Mouse (Mus musculus) right cerebral cortex, adult 18-20 months (tissue): ENCODE results near the gene Trpm2.
"Not testable (repeated sequence)": the region's sequence is repeated elsewhere in the genome, so short reads cannot be mapped to it uniquely, and the experiment has no call there.

ENCODE experiments used
- DNase-seq: peaks from one replicate; pipeline ENCODE4 v3.0.0; 2022; ENCODE audit warnings: mixed read lengths

Trpm2 gene

DNA sequence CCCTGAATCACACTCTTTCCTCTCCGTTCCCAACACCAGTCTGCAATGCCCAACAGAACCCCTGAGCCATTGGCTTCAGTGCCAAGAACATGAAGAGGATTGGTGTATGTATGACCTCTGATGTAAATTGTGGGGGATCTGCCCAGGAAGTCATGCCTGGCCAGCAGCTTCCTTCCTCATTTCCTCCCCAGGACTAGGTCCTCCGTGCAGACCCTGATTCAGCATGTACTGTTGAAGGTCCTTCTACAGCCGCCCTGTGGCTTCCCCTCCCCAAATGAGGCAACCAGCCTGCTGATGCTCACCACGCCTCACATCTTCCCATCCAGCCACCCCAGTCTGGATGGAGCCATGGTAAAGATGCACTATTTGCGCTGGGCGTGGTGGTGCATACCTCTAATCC lies at the start of gene Trpm2:
TSS of gene Trpm2 (minus strand) at position 83 of the 400 bp plus-strand sequence.
- no peak for DNase-seq

DNA sequence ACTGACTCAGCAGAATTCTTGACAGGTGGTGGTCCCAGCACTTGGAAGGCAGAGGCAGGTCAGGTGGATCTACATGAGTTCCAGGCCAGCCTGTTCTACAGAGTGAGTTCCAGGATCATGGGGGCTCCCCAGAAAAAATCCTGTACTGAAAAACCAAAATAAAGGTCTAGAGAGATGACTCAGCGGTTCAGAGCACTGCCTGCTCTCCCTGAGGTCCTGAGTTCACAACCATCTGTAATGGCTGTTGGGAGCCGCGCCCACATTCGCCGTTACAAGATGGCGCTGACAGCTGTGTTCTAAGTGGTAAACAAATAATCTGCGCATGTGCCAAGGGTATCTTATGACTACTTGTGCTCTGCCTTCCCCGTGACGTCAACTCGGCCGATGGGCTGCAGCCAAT lies 49.6 kb upstream of the Trpm2 start:
- not testable (repeated sequence) for DNase-seq

DNA sequence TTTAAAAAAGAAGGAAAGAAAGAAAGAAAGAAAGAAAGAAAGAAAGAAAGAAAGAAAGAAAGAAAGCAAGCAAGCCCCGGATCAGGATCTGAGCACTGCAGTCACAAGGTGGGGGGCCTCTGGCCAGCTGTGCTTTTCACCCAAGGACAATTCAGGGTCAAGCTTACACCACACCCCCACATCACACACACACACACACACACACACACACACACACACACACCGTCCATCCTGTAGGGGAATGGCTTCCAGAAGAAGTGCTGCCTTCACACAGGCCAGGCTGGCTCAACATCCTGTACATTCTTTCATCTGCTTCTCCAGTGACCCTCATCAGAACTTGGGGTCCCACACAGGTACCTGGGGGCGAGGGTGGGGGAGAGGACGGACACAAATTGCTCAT lies 48.9 kb upstream of the Trpm2 start:
- DNase-seq: no peak

DNA sequence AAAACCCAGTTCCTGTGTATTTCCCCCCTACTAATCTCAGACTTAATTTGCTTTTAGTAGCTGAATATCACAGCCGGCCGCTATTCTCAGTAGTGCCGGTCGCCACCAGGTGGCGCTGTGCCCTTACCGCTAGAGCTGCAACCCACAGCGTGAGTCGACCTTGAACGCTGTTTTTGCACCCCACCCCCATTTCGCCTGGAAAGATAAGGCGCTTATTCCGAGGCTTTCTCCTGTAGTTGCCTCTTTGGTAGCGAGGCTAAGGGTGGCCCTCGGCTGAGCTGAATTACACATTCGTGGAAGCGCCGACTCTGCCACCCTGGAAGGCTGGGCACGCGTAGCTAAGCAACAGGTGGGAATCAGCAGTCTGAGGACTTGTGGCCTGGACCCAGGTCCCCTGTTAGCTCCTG lies 48.4 kb upstream of the Trpm2 start:
- peak; percentile 63 for DNase-seq

DNA sequence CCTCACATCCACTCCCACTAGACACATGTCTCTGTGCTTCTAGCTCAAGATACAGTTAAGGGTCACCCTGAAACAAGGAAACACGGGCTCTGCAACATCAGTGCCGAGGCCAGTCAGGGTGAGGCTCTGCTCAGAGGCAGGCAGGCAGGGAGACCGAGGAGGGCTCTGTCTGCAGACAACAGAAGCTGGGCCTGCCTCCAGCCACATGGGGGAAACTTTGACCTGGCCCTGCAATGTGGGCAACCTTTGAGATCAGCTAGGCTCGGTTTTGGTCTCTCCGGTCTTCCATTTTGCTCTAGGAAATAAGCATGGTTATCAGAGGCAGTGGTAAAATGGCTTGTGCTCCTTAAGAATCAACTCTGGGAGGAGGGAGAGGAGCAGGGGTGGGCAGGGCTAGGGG lies 46.0 kb upstream of the Trpm2 start:
- DNase-seq: no peak

DNA sequence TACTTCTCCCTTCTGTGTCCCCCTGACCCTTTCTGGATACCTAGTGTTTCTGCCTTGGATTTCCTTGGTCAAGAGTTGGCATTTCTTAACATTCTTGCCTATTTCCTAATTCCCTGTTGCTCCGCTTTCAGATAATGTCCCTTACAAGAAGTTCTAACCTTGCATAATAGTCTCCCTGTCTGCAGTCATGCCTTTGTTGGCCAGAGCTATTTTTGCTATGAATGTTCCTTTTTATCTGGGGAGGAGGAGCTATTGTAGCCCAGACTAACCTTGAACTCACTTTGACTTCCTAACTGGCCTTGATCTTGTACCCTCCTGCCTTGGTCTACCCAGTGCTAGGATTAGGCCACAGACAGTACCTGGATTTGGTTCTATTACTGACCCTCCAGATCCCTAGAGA lies 45.1 kb upstream of the Trpm2 start:
- DNase-seq: no peak

DNA sequence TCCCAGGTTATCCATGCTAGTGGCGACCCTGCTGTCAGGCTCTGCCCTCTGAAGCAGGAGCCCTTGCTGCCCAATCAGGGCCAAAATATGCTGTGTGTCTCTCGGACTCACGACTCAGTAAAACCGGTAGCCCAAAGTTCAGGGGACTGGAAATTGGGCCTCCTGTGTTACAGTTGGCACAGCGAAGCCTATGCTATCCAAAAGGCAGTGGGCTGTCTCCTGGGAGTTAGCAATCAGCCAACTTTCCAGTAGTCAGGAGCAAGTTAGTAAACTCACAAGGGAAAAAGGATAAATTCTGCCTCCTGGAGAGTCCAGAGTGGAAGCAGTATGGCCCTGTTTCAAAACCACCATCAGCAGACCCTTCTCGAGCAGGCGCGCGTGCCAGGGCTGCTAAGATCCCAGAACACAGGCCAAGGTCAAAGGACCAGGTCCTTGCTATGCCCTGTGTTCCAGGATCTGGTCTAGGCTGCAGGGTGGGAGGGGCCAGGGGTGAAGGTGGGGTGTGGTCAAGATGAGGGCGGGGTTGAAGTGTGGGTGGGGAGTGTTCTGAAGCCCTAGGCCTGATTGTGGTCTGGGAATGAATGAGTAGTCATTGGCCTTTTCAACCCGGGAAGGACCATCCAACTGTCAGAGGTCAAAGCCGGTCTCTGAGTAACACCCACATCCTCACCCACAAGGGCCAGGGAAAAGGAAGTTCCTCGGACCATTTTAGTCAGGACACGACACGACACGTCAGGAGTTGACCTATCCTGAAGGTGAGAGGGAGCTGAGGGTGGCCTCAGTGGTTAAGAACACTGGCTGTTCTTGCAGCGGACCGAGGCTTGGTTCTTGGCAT lies 42.5 kb upstream of the Trpm2 start:
- DNase-seq: no peak

DNA sequence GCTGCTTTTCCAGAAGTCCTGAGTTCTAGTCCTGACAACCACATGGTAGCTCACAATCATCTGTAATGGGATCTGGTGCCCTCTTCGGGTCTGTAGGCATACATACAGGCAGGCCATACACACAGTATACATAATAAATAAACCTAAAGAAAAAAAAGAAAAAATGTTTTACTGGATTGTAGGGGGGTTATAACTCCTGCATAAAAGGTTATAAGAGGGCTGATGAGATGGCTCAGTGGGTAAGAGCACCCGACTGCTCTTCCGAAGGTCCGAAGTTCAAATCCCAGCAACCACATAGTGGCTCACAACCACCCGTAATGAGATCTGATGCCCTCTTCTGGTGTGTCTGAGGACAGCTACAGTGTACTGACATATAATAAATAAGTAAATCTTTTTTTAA lies 40.8 kb upstream of the Trpm2 start:
- not testable (repeated sequence) for DNase-seq

DNA sequence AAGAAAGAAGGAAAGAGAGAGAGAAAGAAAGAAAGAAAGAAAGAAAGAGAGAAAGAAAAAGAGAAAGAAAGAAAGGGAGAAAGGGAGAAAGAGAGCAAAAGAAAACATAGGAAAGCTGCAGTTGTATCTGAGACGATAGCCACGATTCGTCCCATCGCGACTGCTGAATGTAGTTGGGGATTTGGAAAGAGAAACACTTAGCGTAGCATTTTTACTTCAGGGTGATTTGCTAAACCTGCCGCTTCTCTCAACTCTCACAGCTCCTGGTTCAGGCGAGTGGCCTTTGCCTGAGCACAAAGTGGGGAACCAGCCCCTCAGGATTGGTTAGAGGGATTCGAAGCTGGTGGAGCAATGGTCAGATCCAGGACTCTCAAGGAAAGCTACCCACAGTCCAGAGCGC lies 40.0 kb upstream of the Trpm2 start:
- DNase-seq: no peak

DNA sequence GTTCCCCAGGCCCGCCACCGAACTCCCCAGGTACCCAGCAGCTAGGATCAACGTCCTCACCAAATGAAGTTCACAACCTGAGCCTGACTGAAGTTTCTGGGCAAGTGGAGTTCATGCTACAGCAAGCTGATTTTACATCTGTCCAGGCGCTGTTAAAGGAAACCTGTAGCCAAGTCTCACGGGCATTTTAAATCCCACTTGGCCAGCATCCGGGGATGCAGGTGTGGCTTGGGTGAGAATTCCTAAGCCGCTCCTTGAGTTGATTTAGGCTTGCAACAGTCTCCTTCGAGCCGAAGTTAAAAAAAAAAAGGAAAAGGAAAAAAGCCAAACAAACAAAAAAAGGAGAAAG lies 39.6 kb upstream of the Trpm2 start, which contains the start of gene Pfkl:
TSS of gene Pfkl (minus strand) at position 139 of the 349 bp plus-strand sequence.
- DNase-seq: no peak

DNA sequence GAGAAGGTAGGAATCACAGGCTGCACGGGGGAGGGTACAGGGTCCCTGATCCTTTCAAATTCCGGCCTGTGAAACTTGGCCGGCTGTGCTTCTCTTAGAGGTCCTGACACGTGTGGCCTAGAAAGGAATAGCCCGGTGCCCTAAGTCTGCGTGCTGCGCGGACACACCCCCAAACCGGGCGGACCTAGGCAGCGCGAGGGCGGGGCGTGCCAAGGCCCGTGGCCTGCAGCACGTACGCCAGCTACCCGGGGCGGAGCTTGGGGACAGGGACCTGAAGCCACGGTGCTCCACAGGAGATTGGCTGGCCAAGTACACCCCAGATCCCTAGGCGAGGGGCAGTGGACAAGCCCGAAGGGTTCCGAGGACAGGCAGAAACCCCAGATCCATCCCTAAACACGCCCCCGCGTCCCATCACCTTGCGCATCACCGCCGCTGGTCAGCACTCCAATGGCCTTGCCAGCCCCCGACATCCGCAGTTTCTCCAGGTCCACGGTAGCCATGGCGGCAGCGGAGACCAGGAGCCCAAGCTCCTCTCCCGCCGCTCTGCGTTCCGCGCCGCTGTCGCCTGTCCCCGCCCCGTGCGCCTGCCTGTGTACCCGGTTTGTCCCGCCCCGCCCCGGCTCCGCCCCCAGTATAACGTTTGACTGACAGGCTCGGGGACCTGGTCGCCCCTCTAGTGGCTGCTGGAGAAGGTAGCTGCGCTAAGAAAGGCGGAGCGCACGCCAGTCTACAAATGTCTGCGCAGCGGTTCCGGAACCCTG lies 39.0 kb upstream of the Trpm2 start:
- peak; percentile 95 for DNase-seq

DNA sequence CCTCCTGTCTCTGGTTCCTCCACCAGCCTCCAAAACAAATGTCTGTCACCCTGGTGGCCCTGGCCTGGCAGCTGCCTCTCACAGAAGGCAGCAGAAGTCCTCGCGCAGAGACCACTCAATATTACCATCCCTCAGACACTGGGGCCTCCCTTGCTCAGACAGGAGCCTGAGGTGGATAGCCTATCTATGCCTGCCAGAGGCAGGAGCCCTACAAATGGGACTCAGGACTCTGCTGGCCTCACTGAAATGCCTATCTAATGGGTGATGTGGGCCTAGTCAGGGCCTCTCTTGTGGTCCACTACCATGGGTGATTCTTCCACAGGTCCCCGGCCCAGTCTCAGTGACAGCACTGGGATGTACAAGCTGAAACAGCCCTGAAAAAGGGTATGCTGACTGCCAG lies 37.8 kb upstream of the Trpm2 start:
- no peak for DNase-seq

DNA sequence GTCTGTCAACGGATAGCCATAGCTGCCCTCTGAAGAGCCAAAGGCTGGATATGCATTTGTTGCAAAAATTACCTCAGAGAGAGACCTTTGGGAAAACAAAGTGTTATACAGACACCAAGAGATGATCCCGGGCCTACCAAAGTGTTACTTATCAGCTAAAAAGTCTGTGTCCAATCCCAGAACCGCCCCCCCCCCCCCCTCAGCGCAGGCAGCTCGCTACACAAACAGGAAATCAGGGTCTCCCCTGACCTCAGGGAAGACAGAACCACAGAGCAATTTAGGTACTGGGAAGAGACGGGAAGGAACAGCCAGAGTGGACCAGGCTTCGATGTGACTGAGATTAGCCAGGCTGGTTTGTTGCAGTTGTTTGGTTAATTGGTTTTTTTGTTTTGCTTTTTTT lies 36.8 kb upstream of the Trpm2 start:
- no peak for DNase-seq

DNA sequence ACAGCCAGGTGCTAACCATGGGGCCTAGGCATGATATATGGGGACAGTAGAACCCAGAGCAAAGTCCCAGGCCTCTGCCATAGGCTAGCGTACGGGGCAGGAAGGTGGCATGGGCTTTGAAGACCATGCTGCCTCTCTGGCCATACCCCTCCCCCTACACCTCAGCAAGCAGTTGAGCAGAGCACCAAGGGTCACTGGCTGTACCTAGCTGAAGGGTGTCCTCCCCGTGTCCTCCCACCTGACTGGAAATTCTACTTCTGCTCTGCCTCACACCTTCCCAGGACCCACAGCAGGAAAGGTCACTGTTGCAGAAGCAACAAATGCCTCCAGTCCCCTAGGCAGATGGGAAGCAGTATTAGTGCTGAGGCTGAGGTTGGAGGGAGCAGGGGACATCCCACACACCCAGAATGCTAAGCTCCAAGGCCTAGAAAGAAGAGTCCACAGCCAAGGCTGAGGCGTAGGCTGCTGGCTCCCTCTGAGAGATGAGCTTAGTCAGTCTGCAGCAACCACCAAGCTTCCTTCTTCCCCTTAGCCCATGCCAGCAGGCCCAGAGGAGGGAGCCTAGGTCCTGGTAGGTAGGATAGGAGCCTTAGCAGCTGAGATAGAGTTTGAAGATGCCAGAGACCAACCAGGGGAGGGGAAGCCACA lies 35.6 kb upstream of the Trpm2 start:
- DNase-seq: peak; percentile 54

DNA sequence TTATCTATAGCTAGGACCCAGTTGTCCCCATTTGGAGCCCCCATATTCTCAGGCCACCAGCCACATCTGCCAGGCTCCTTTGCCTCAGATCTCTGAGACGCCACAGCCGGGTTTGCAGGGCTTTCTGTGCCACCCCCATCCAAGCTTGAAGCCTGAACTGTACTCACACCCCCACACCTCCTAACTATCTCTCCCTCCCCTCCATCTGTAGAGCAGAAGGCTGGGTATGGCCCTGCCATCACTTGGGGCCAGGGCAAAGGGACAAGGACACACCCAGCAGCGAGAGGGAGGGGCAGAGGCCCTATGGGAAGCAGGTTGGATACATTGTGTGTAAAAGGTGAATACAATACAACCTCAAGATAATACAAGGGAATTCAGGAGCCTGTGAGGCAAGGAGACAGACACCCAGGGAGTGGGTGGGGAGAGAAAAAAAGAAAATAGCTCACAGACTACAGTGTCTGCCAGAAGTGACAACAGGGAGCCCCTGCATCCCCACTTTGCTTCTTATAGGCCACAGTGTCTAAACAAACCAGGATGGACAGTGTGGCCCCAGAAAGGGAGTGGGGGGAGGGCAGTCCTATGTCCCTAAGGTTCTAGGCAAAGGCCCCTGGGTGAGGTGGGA lies 34.2 kb upstream of the Trpm2 start:
- DNase-seq: peak; percentile 78

DNA sequence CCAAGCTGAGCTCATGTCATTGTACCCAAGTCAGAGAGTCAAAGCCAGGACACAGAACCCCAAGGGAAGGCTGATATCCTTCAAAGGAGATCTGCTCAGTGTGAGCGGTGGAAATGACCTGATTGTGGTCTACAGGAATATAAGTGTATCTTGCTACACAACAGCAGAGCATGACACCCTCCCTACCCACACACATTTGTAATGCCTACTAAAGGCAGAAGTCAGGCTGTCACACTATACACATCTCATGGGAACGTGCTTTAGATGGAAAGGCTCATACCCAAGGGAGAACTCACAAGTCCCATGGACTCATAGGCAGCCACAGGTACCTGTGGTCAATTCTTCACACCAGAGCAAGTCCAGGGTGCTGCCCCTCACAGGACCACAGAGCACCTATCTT lies 32.0 kb upstream of the Trpm2 start:
- no peak for DNase-seq

DNA sequence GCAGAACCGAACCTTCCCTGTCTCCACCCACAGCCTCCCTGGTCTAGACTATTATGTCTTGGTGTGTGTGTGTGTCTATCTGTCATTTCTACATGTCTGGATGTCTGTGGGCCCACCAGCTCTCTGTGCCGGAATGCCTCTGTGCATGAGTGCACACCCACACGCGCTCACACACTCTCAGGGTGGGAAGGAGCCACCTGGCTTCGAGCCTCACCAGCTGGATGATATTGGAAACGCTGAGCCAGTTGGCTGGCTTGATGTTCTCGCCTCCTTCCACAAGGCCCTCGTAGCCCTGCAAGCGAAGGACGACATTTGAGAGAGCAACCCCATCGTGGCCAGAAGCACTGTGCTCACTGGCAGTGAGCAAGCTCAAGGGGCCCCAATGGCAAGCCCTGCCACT lies 31.4 kb upstream of the Trpm2 start:
- DNase-seq: peak; percentile 94

DNA sequence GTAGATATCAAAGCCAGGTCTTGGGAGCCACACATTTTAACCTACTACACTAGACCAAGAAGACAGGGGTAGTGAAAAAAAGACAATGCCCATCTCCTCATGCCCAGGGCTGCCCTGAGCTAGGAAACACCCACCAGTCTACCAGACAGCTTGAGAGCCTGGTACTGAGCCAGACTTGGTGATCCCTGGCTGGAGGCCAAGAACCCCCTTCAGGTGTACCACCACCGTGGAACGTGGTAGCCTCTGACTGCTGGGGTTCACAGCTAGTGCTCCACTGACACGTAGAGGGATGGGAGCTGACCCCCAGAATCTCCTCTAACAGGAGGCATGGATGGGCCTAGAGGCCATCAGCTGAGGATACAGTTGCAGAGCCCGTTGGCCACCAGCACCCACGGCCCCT lies 29.8 kb upstream of the Trpm2 start:
- DNase-seq: no peak

DNA sequence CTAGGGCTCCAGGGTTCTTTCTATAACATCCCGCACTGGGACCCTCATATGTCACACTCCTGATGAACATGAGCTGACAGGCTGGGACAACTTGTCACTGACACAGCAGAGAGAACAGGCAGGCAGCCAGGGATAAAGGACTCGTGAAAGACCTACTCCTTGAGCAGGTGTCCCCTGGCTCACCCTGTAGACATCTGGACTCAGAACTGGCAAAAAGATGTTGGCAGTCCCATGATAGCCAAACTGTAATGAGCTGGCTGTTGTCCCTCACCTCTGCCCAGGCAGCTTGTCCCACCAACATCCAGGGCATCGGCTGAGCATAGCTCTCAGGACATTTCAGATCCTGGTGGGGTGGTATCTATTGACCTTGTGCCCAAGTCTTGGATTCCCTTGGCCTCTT lies 25.3 kb upstream of the Trpm2 start:
- DNase-seq: no peak

DNA sequence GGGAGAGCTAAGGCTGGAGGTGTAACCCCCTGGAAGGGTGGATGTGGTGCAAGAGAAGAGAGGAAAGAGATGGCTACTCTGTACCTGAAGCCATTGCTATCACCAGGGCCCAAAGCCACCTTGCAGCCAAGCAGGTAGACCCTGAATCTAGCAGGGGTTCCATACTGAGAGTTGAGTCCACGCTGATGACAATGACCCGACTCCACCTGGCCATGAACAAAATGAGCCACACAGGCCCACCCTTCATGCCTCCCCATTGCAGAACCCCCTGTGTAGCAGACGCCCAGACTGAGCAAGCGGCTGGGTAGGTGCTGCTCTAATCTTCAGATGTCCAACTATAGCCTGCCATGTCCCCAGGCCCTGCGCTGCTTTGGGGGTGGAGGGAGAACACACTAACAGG lies 15.4 kb upstream of the Trpm2 start:
- no peak for DNase-seq

DNA sequence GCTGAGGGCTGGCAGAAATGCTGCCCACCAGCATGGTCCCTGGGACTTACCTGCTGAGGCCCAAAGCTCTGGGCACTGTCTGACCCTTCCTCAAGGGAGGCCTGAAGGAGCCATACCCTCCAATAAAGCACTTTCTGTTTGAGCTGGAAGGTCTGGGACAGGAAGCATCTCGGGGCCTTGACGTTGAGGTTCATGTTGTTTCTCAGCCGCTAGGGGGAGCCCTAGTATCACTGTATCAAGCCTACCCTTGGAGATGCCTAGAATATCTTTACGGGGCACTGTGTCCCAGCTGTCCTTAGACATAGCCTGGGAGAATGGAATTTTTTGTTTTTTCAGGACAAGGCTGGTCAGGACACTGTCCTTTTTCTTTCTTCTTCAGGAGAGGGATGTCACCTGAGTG lies 14.3 kb upstream of the Trpm2 start:
- peak; percentile 77 for DNase-seq

DNA sequence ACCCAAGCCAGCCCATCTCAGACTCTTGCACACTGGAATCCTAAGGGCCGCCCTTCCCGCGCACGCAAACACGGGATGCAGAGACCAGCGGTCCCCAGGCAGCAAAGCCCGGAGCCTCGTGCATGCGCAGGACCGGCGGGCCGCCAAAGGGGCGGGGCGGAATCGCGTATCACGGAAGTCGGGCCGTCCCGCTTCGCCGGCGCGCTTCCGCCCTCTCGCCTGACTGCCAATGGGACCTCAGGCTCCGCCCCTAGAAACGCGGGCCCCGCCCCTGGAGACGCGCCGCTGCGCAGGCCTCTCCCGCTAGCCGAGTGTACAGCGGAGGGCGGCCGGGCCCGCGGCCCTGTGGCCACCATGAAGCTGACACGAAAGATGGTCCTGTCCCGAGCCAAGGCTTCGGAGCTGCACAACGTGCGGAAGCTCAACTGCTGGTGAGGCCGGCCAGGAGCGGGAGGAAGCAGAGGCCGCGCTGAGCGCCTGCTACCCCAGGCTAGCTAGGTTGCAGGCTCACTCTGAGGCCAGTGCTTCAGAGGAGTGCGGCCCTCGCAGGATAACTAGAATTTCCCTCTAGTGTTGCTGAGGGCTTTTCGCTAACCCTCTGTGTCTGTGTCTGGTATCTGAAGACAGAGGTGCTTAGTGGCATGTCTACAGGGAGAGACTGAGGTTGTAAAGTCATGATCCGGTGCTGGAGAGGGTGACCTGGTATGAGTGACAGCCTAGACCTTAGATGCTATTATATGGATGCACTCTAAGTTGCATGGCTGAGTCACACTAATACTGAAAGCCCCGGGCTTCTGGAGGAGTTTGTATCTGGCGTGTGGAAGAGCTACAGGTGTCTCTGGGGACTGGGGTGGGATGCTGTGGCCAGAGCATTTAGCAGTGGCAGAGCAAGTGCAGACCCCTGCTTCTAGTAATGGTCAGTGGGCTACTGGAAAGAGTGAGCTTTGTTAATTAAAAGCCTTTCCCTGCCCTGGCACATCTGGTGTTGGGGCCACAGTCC lies 8.3 kb upstream of the Trpm2 start, which contains the start of gene 1810043G02Rik:
TSS of gene 1810043G02Rik (plus strand) at position 174 of the 1,000 bp plus-strand sequence.
- peak; percentile 99 for DNase-seq
